In genomic region chr6:113282101-113282802, GRCm38 (mm10) we compare ENCODE assay signal across 8 mouse cellular contexts. TPM values are rescaled to one million over a fixed set of nuclear protein-coding genes. Genes with fewer than 3 reads are reported as not detected.
DNase-seq lines count a peak whose midpoint lies in the region; ATAC-seq and TF ChIP-seq lines count a peak whose summit lies in the region.

Cpne9 (plus strand) TSS chr6:113282307.

- H3K9me3 ChIP-seq in heart, postnatal 0 days (replicated peaks; ENCODE audit: control insufficient read depth, low read length), result no peaks in the 10 kb centered on the region
- no peaks in the 10 kb centered on the region for H3K9me3 ChIP-seq in midbrain, embryonic 16.5 days (replicated peaks; ENCODE audit: control insufficient read depth, low read length, poor library complexity, severe bottlenecking)

- peak; percentile 31 for DNase-seq in thymus, postnatal 14 days
- DNase-seq in thymus, postnatal 36 days, result no peak
- DNase-seq in cerebellum, postnatal 36 days, result peak; percentile 49 to 63
- no peak for DNase-seq in heart, postnatal 0 days (ENCODE audit: low spot score)
- DNase-seq in layer of hippocampus, postnatal 14 days (ENCODE audit: low spot score in 2 of 2), result no peak
- no peak for DNase-seq in MN1 (ENCODE audit: low spot score)
- no peak for DNase-seq in adrenal gland, postnatal 25 days

- H3K4me2 ChIP-seq in heart, postnatal 0 days (ENCODE audit: low read depth, low read length), result no peak within 1 kb of the TSS
- H3K4me2 ChIP-seq in midbrain, embryonic 16.5 days (ENCODE audit: low read length), result peak within 1 kb of the TSS; percentile 83

- no peaks in the 10 kb centered on the region; the same call in 1 of the 2 replicates for H3K36me3 ChIP-seq in heart, postnatal 0 days (replicated peaks; ENCODE audit: control insufficient read depth, insufficient read depth, low read length)
- peaks cover 18% of the 10 kb centered on the region for H3K36me3 ChIP-seq in midbrain, embryonic 16.5 days (ENCODE audit: control insufficient read depth, insufficient read depth, low read length)

- H3K4me1 ChIP-seq in heart, postnatal 0 days (ENCODE audit: control insufficient read depth, insufficient read depth), result no peaks in the 10 kb centered on the region
- peaks cover 12% of the 10 kb centered on the region for H3K4me1 ChIP-seq in midbrain, embryonic 16.5 days (ENCODE audit: control insufficient read depth, insufficient read depth, low read length)

- no peak for TF ChIP-seq CTCF in heart, postnatal 0 days (IDR thresholded peaks at IDR 0.05; ENCODE audit: low read depth)

- TF ChIP-seq EP300 in heart, postnatal 0 days (IDR thresholded peaks at IDR 0.05; ENCODE audit: low read depth), result no peak

- WGBS in heart, postnatal 0 days, result under 1% methylated on average over 37 of the region's 37 CpGs
- WGBS in midbrain, embryonic 16.5 days, result under 1% methylated on average over 37 of the region's 37 CpGs

- no peak within 1 kb of the TSS for H3K4me3 ChIP-seq in heart, postnatal 0 days (ENCODE audit: low read depth, low read length)
- H3K4me3 ChIP-seq in midbrain, embryonic 16.5 days (ENCODE audit: low read depth, low read length), result peak within 1 kb of the TSS; percentile 44

- no peak within 1 kb of the TSS for H3K9ac ChIP-seq in heart, postnatal 0 days (replicated peaks; ENCODE audit: low read depth, low read length)
- peak within 1 kb of the TSS; percentile 66 for H3K9ac ChIP-seq in midbrain, embryonic 16.5 days (ENCODE audit: low read depth, low read length)

- no peak within 1 kb of the TSS for H3K27ac ChIP-seq in heart, postnatal 0 days (ENCODE audit: low read depth)
- H3K27ac ChIP-seq in midbrain, embryonic 16.5 days (ENCODE audit: low read length), result no peak within 1 kb of the TSS

- ATAC-seq in heart, postnatal 0 days (ENCODE audit: insufficient read depth, low read depth), result peak; percentile 36; the same call in 1 of the 2 replicates
- peak; percentile 63 for ATAC-seq in midbrain, embryonic 16.5 days

- peaks cover 36% of the 10 kb centered on the region for H3K27me3 ChIP-seq in heart, postnatal 0 days (ENCODE audit: control insufficient read depth, insufficient read depth, low read length)
- H3K27me3 ChIP-seq in midbrain, embryonic 16.5 days (ENCODE audit: control insufficient read depth, insufficient read depth, low read depth, low read length), result peaks cover 26% of the 10 kb centered on the region

RNA-seq across cellular contexts. Expression of gene Cpne9, which starts in this region (rescaled TPM):
- not detected in 2 replicates for total RNA-seq in heart, postnatal 0 days (2014; rRNA removed; ENCODE audit: low replicate concordance)
- polyA plus RNA-seq in heart, postnatal 0 days (2015; fragmentation: Nextera tagmentation; extraction: Ambion mirVana), result 0.04 TPM in 1 of 2 replicates, not detected in the other
- 10 to 100 TPM; 14.3 to 21.8 TPM for total RNA-seq in layer of hippocampus, postnatal 14 days (2021)
- polyA plus RNA-seq in midbrain, embryonic 16.5 days (2015; fragmentation: Nextera tagmentation; extraction: Ambion mirVana), result 3.9 and 4.9 TPM in 2 replicates
- 0.85 and 1.4 TPM in 2 replicates for total RNA-seq in adrenal gland, postnatal 25 days (2021)

Comparison
In these comparisons a context has a peak if more than half of its experiments do, and no peak if none do; other contexts are left out.
1. DNase-seq: peak in thymus, postnatal 14 days (single experiment) and cerebellum, postnatal 36 days (2 of 2); none in thymus, postnatal 36 days (0 of 2), heart, postnatal 0 days (single experiment), layer of hippocampus, postnatal 14 days (0 of 2), MN1 (single experiment) and adrenal gland, postnatal 25 days (single experiment).
2. Peak in ATAC-seq in heart, postnatal 0 days; RNA of the gene not detected or under 1 TPM.